Mouse (Mus musculus) thymus, postnatal 36 days (tissue): ENCODE data around the gene Nccrp1.

Experiments used
- DNase-seq, 2 experiments: peaks; one replicate each; pipeline ENCODE4 v3.0.0; 2022; ENCODE audit warnings: mixed read lengths in 2 of 2

Nccrp1 gene

GRCm38 (mm10) chr7:28547154-28547553 lies at the start of gene Nccrp1:
TSS of gene Nccrp1 (minus strand) at chr7:28547254.
- no peak for DNase-seq

- DNase-seq, result no peak
These were observed 48.8 kb upstream of the Nccrp1 start for GRCm38 (mm10) chr7:28595751-28596435.

DNA sequence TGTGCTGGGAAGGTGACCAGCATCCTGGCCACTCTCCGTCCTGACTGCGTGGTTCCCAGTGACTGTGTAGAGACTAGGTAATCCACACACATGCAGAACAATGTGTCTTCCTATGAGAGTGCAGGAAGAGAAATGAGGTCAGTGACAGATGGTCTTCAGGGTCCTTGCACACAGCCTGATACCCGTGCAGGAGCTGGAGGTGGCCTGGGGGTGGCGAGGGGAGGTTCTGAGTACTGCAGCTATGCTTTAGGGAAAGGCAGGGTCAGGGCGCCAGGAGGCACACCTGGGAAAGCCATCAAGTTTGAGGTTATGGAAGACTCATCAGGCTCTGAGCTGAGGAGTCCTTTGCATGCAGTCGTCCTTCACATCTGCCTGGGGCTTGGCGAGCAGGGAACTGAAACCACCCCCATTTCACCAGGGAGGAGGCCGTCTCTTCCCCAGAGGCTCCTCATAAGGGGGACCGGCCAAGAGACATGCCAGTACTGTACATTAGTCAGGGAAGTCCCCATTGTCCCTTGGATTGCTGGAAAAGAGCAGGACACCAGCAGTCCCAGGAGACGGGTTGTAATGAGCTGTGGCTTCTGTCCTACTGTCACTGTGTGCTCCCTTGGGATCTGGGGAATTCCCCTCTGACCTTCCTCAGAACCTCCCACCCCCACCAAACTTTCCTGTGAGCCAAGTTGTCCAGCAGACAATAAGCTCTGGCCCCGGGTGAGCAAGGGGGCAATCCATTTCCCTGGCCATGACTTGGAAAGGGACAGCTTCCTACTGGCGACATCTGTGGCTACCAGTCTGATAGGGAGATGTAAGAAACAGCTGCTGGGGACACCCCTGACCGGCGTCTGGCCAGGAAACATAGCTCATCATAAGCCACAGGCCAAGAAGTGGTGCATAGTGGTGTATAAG lies 46.4 kb upstream of the Nccrp1 start:
- no peak for DNase-seq

DNA sequence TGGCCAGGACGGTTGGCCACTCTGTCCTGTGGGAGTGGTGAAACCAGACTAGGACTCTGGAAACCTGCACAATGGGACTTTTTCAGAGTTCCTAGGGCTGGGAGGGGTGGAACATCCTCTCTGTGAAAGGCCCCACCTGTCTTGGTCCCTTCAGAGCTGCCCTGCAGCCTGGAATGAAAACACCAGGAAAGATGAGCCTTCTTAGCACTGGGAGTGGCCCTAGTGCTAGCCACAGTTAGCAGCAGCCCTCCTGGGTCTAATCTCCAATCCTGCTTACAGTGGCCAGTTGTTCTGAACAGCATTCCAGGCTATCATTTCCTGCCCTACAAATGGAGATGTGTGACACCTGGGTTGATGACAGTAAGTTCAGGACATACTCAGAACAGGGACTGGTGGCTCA lies 44.8 kb upstream of the Nccrp1 start:
- no peak for DNase-seq

DNA sequence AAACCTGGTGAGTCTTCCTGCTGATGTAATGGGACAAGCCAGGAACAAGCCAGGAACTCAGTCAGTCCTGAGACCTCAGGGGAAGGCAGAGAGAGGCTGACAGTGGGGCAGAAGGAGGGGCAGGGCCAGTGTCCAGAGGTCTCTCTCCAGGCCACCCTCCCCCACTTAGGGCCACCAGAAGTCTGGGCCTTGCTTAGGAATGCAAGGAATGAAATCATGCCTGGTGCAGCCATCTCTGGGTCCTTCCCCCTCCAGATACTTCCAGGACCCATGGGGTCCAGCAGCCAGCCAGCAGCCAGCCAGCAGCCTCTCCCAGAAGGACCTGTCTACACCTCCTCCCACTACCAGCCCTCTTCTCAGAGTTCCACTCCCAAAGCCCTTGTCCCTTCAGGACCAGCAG lies 40.6 kb upstream of the Nccrp1 start:
- no peak for DNase-seq

DNA sequence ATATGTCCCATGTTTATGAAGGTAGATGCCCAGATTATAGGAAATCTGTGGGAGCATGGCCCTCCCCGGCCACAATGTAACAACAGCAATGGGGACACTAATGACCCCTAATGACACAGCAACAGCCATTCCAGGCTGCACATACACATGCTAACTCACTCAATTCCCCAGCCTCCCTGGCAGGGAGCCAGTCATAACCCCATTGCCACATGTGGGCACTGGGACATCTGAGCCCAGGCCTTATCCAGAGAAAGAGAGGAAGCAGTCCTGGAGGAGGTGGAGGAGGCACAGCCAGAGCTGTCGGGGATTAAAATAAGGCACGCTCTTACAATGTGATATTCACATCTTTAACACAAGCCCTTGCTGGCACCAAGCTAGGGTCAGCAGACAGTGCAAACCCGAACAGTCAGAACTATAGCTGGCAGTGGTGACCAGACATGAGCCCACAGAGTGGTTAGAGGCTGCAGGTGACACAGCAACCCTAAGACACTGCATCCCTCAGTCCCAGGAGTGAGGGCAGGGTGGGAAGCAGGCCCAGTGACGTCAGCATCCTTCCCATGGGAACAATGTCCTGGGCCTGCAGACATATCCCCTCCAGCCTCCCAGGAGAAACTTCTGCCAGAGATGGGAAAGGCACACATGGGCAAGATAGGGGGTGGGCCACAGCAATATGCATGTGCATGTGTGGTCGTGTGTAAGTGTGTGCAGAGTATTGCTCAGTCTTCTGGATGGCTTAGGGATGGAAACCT lies 39.8 kb upstream of the Nccrp1 start:
- no peak for DNase-seq

DNA sequence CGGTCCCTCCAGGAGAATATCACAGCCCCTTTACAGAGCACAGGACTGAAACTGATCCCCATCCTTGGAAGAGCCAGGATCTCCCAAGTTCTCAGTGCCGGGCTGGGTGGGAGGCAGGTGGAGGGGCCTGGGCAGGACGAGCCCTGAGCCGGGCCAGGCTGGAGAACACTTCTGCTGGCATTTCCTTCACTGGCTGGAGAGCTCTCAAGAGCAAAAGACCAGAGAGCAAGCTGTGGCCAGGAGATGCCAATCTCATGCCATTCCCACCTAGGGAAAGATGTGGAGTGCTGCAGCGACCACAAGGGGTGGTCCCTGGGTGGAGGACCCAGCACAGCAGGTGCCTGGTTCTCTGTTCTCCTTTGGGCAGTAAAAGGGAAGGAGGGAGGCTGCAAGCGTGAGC lies 37.9 kb upstream of the Nccrp1 start:
- DNase-seq, result no peak

- no peak for DNase-seq
These were observed 37.4 kb upstream of the Nccrp1 start for GRCm38 (mm10) chr7:28584468-28584867.

DNA sequence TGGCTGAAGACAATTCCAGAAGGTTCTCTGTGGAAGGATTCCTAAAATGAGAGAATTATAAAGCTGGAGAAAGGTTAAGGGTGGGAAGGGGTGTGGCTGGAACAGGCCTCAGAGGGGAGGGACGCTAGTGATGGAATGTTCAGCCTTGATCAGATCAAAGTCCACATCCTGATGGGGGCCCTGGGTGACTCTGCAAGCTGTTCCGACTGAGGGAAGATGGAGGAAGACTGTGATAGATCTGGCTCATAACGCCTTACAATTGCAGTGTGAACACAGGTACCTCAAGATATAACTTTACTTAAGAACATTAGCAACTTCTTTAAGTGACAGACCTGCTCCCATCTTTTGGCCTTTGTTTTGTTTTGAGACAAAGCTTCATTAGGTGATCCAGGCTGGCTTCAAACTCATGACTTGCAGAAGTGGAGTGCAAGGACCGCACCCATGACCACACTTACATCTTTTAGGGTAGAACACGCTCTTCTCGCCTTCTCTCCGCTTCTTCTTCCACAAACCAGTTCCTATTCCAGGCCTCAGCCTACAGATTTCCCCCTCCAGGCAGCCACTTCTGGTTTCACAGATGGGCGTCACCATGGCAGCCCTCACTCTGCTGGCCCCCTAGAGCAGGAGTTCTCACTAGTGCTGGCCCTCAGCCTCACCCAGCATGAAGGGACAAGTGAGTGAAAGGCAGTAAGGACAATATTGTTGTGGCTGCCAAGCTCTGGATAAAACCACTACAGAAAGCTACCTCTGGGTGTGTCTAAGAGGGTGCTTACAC lies 36.7 kb upstream of the Nccrp1 start:
- DNase-seq, result no peak

- DNase-seq, result no peak
These were observed 35.8 kb upstream of the Nccrp1 start for GRCm38 (mm10) chr7:28582841-28583240.

DNA sequence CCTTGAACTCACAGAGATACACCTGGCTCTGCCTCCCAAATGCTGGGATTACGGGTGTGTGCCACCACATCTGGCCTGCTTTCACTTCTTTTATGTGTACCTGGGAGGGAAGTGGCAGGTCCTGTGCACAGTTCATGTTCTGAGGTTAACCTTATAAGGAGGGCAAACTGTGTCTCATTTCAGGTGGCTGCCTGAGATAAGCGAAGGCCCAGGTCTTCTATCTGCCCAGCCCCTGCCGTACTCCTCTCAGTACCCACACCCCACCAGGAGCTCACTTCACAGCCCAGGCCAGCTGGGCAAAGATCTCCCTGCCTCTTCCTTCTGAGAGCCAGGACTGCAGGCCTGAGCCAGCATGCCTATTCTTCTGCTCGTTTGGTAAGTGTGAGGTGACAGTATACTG lies 34.7 kb upstream of the Nccrp1 start:
- DNase-seq, result no peak

DNA sequence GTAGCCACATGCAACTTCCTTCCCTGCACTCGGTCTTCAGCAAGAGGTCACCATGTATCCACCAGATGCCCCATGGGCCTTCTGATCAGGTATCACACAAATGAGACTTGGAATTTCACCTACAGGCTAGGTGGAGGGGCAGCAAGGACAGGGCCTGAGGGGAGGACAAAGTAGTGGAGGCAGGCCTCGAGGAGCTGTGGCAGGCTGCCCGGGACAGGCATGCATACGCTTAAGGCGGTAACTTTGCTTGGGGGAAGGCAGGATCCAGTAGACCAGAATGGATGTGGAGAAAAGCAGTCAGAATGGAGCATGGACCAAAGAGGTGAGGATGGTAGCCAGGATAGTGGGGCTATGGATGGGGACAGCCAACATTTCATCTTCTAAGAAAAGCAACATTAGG lies 32.8 kb upstream of the Nccrp1 start:
- no peak for DNase-seq

GRCm38 (mm10) chr7:28578543-28579053 lies 31.5 kb upstream of the Nccrp1 start:
- no peak for DNase-seq

- no peak for DNase-seq
These were observed 30.9 kb upstream of the Nccrp1 start for GRCm38 (mm10) chr7:28577826-28578542.

DNA sequence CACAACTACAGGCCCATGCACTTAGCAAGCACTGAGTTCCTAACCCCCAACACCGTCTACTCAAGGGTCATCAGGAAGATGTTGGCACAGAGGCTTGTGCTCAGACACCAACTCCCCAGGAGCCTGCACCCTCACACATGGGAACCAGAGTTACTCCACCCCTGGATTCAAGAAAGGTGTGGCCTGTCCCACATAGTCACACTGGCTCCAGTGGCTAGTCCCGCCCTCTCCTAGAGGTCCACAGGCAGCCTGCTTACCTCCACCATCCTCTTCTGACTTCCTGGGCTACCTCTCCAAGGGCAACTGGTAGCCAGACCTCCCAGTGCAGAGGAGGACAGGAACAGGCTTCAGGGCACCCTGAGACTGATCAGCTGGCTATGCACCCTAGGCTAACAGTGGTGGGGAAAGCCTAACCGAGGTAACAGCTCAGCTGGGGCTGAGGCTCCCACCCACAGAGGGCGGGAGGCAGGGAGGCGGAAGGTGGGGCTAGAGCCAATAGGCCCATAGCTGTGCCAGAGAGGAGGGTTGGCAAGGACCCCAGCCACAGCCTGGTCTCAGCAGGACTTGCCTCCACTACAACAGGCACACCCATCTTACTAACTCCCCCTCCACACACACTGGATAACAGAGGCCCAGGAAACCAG lies 29.3 kb upstream of the Nccrp1 start:
- DNase-seq, result no peak

DNA sequence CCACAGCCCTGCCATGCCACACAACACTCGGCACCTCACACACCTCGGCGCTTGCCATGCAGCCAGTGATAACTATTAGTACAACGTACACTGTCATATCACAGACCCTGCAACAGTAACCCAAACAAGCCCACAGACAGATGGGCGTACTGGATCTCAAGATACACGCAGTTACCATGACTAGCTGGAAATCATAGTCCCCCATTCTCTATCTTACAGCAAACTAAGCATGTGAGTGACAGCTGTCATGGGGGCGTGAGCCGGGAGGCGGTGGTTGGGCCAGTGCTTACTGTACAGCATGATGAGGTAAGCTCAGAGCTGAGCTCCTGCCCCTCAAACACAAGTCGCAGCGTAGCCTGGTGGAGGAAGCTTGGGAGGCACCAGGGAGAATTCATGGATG lies 28.5 kb upstream of the Nccrp1 start:
- no peak for DNase-seq

- no peak for DNase-seq
These were observed 26.2 kb upstream of the Nccrp1 start for GRCm38 (mm10) chr7:28573236-28573635.

DNA sequence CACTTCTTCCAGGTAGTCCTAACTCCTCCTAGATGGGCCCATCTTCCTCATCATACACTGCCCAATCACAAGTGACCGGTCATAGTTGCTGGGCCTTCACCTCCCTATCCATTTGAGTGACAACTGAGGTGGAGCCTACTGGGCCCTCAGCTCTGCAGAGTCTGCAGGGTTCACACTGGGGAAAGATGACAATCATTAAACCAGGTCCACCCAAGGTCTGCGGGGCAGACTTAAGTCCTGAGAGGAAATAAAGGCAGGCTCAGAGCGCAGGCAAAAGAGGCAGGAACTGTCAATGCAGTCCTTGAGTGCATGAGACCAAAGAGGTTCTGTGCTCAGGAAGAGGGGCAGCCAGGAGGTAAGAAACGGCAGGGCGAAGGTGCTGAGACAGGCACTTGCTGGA lies 25.6 kb upstream of the Nccrp1 start:
- DNase-seq, result no peak

DNA sequence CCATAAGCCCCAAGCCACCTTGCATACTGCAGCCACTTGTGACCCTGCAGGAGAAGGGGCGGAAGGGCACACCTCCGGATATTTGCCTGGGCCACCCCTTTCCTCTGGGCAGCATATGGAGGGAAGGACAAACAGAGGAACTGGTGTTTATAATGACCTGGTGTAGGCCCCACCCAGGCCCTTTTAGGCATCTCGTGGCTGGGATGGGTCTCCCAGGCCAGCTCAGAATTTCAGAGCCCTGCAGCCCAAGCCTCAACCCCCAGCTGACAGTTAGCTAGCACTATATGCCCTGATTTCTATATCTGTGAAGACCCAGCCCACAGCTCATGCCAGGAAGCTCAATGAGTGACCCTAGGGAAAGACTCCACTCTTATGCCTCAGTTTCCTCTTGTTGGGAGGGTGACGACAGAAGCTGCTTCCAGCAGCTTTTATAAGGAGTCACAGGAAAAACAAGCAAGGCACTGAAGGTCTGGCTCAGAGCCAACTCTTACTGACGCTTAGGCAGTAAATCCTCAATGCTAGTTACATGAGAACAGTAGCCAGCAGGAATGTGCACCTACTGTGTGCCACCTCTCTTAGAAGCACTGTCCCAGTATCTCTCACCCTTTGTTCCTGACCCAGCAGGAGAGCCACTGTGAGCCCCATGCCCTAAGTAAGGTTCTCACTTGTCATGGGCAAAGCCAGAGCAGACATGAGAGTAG lies 24.1 kb upstream of the Nccrp1 start:
- DNase-seq, result no peak

- DNase-seq, result no peak
These were observed 23.4 kb upstream of the Nccrp1 start for GRCm38 (mm10) chr7:28570291-28570981.
